Mouse (Mus musculus): ENCODE measurements around the gene Rab24. TPM values are rescaled to one million over a fixed set of nuclear protein-coding genes. Genes with fewer than 3 reads are reported as not detected.

The Rab24 gene
- polyA plus RNA-seq, 2 experiments = 43.9 to 47.1 TPM

- TF ChIP-seq EP300 (IDR thresholded peaks at IDR 0.05; ENCODE audit: low read depth) (no peak), CTCF (IDR thresholded peaks at IDR 0.05; ENCODE audit: low read depth) (no peak)
- Histone ChIP-seq H3K4me1 (replicated peaks; ENCODE audit: control insufficient read depth in 2 of 2, insufficient read depth in 2 of 2, low read length in 1 of 2) (no peaks in the 10 kb centered on the region), H3K27ac (no peak overlapping the region), H3K9ac (replicated peaks) (no peak overlapping the region), H3K4me2 (ENCODE audit: low read depth) (no peak overlapping the region), H3K4me3 (ENCODE audit: insufficient read depth in 1 of 2, low read depth in 2 of 2, low read length in 2 of 2) (no peak overlapping the region), H3K27me3 (ENCODE audit: control insufficient read depth, insufficient read depth, low read length) (no peaks in the 10 kb centered on the region), H3K36me3 (replicated peaks; ENCODE audit: control insufficient read depth, insufficient read depth, low read depth) (peaks cover 57% of the 10 kb centered on the region), H3K9me3 (ENCODE audit: control insufficient read depth, low read length) (no peaks in the 10 kb centered on the region)
- no peak for DNase-seq (ENCODE audit: low read depth in 3 of 3, low spot score in 3 of 3)
- WGBS (ENCODE audit: insufficient replicate concordance) = 86% methylated on average over 9 of the region's 9 CpGs
- ATAC-seq (ENCODE audit: insufficient read depth) = no peak
Measured at GRCm38 (mm10) chr13:55313051-55313450, 8.7 kb downstream of the Rab24 start.

- Histone ChIP-seq H3K9me3 (ENCODE audit: control insufficient read depth, low read length) (no peaks in the 10 kb centered on the region), H3K4me2 (ENCODE audit: low read depth) (no peak overlapping the region), H3K4me3 (ENCODE audit: insufficient read depth in 1 of 2, low read depth in 2 of 2, low read length in 2 of 2) (no peak overlapping the region), H3K9ac (replicated peaks) (no peak overlapping the region), H3K4me1 (replicated peaks; ENCODE audit: control insufficient read depth in 2 of 2, insufficient read depth in 2 of 2, low read length in 1 of 2) (no peaks in the 10 kb centered on the region), H3K27me3 (ENCODE audit: control insufficient read depth, insufficient read depth, low read length) (no peaks in the 10 kb centered on the region), H3K27ac (no peak overlapping the region), H3K36me3 (replicated peaks; ENCODE audit: control insufficient read depth, insufficient read depth, low read depth) (peaks cover 63% of the 10 kb centered on the region)
- ATAC-seq (ENCODE audit: insufficient read depth) = no peak
- no peak for DNase-seq (ENCODE audit: low read depth in 3 of 3, low spot score in 3 of 3)
- WGBS (ENCODE audit: insufficient replicate concordance) = 85% methylated on average over 8 of the region's 8 CpGs
- TF ChIP-seq CTCF (IDR thresholded peaks at IDR 0.05; ENCODE audit: low read depth) = no peak
- TF ChIP-seq EP300 (IDR thresholded peaks at IDR 0.05; ENCODE audit: low read depth) = no peak
Measured at GRCm38 (mm10) chr13:55312028-55312630, 9.6 kb downstream of the Rab24 start.

- H3K9ac ChIP-seq (replicated peaks) = no peak overlapping the region
- H3K27ac ChIP-seq = no peak overlapping the region
- WGBS (ENCODE audit: insufficient replicate concordance) = 73% methylated on average over 5 of the region's 5 CpGs
- ATAC-seq (ENCODE audit: insufficient read depth) (no peak), DNase-seq (ENCODE audit: low read depth in 3 of 3, low spot score in 3 of 3) (no peak)
- H3K4me3 ChIP-seq (ENCODE audit: insufficient read depth in 1 of 2, low read depth in 2 of 2, low read length in 2 of 2) = no peak overlapping the region
- H3K36me3 ChIP-seq (replicated peaks; ENCODE audit: control insufficient read depth, insufficient read depth, low read depth) = peaks cover 64% of the 10 kb centered on the region
- H3K9me3 ChIP-seq (ENCODE audit: control insufficient read depth, low read length) = no peaks in the 10 kb centered on the region
- no peaks in the 10 kb centered on the region for H3K27me3 ChIP-seq (ENCODE audit: control insufficient read depth, insufficient read depth, low read length)
- no peaks in the 10 kb centered on the region for H3K4me1 ChIP-seq (replicated peaks; ENCODE audit: control insufficient read depth in 2 of 2, insufficient read depth in 2 of 2, low read length in 1 of 2)
- H3K4me2 ChIP-seq (ENCODE audit: low read depth) = no peak overlapping the region
- TF ChIP-seq EP300 (IDR thresholded peaks at IDR 0.05; ENCODE audit: low read depth) = no peak
- TF ChIP-seq CTCF (IDR thresholded peaks at IDR 0.05; ENCODE audit: low read depth) = no peak
Measured at GRCm38 (mm10) chr13:55300913-55301312, 20.8 kb downstream of the Rab24 start.

- H3K4me1 ChIP-seq (replicated peaks; ENCODE audit: control insufficient read depth in 2 of 2, insufficient read depth in 2 of 2, low read length in 1 of 2) = no peaks in the 10 kb centered on the region
- H3K36me3 ChIP-seq (replicated peaks; ENCODE audit: control insufficient read depth, insufficient read depth, low read depth) = peaks cover 54% of the 10 kb centered on the region
- H3K4me3 ChIP-seq (ENCODE audit: insufficient read depth in 1 of 2, low read depth in 2 of 2, low read length in 2 of 2) = no peak overlapping the region
- H3K9ac ChIP-seq (replicated peaks) = no peak overlapping the region
- ATAC-seq (ENCODE audit: insufficient read depth) (no peak), DNase-seq (ENCODE audit: low read depth in 3 of 3, low spot score in 3 of 3) (no peak)
- TF ChIP-seq CTCF (IDR thresholded peaks at IDR 0.05; ENCODE audit: low read depth) (no peak), EP300 (IDR thresholded peaks at IDR 0.05; ENCODE audit: low read depth) (no peak)
- no peak overlapping the region for H3K4me2 ChIP-seq (ENCODE audit: low read depth)
- no peaks in the 10 kb centered on the region for H3K27me3 ChIP-seq (ENCODE audit: control insufficient read depth, insufficient read depth, low read length)
- WGBS (ENCODE audit: insufficient replicate concordance) = 92% methylated on average over 1 of the region's 1 CpGs
- H3K27ac ChIP-seq = no peak overlapping the region
- H3K9me3 ChIP-seq (ENCODE audit: control insufficient read depth, low read length) = no peaks in the 10 kb centered on the region
Measured at GRCm38 (mm10) chr13:55296760-55297159, 25.0 kb downstream of the Rab24 start.

- TF ChIP-seq EP300 (IDR thresholded peaks at IDR 0.05; ENCODE audit: low read depth) (no peak), CTCF (IDR thresholded peaks at IDR 0.05; ENCODE audit: low read depth) (no peak)
- 77% methylated on average over 3 of the region's 3 CpGs for WGBS (ENCODE audit: insufficient replicate concordance)
- Histone ChIP-seq H3K4me2 (ENCODE audit: low read depth) (no peak overlapping the region), H3K9me3 (ENCODE audit: control insufficient read depth, low read length) (no peaks in the 10 kb centered on the region), H3K27me3 (ENCODE audit: control insufficient read depth, insufficient read depth, low read length) (no peaks in the 10 kb centered on the region), H3K36me3 (replicated peaks; ENCODE audit: control insufficient read depth, insufficient read depth, low read depth) (peaks cover 45% of the 10 kb centered on the region), H3K4me1 (replicated peaks; ENCODE audit: control insufficient read depth in 2 of 2, insufficient read depth in 2 of 2, low read length in 1 of 2) (no peaks in the 10 kb centered on the region), H3K9ac (replicated peaks) (no peak overlapping the region), H3K27ac (no peak overlapping the region), H3K4me3 (ENCODE audit: insufficient read depth in 1 of 2, low read depth in 2 of 2, low read length in 2 of 2) (no peak overlapping the region)
- DNase-seq (ENCODE audit: low read depth in 3 of 3, low spot score in 3 of 3) = no peak
- ATAC-seq (ENCODE audit: insufficient read depth) = no peak
Measured at GRCm38 (mm10) chr13:55288854-55289253, 32.9 kb downstream of the Rab24 start.
